Mouse (Mus musculus) liver, embryonic 16.5 days (tissue): ENCODE results near the gene Slc35f6. TPM values are rescaled to one million over a fixed set of nuclear protein-coding genes. Genes with fewer than 3 reads are reported as not detected.

Source experiments
- ATAC-seq: fragments of 200-750 bp; cut with Nextera tagmentation; 2 replicates; pipeline ENCODE4 v1.8.0; 2017; ENCODE audit warnings: low read depth, mild to moderate bottlenecking, moderate number of reproducible peaks, moderate library complexity
- H3K27ac ChIP-seq: fragments of 300-500 bp; sonication (generic); 2 replicates; pipeline ENCODE4 v1.5.1; 2014; ENCODE audit warnings: mild to moderate bottlenecking, low read length
- H3K27me3 ChIP-seq: fragments of 300-500 bp; sonication (generic); 2 replicates; pipeline ENCODE4 v1.6.1; 2014; ENCODE audit warnings: low read depth, low read length, mixed read lengths; ENCODE audit not compliant: control insufficient read depth, insufficient read depth
- H3K36me3 ChIP-seq: fragments of 300-500 bp; sonication (generic); 2 replicates; pipeline ENCODE4 v1.6.1; 2014; ENCODE audit warnings: mild to moderate bottlenecking; ENCODE audit not compliant: control insufficient read depth, insufficient read depth
- H3K4me1 ChIP-seq: fragments of 300-500 bp; sonication (generic); 2 replicates; pipeline ENCODE4 v1.6.1; 2014; ENCODE audit warnings: low read depth, low read length, mixed read lengths; ENCODE audit not compliant: control insufficient read depth
- H3K4me2 ChIP-seq: fragments of 300-500 bp; sonication (generic); 2 replicates; pipeline ENCODE4 v1.6.1; 2014; ENCODE audit warnings: low read depth, low read length, mixed read lengths
- H3K4me3 ChIP-seq: fragments of 300-500 bp; sonication (generic); 2 replicates; pipeline ENCODE4 v1.5.1; 2014; ENCODE audit warnings: low read depth, mild to moderate bottlenecking, low read length
- H3K9ac ChIP-seq: fragments of 300-500 bp; sonication (generic); 2 replicates; pipeline ENCODE4 v1.6.1; 2014; ENCODE audit warnings: low read depth, low read length
- H3K9me3 ChIP-seq: fragments of 300-500 bp; sonication (generic); replicated peaks from 2 replicates; pipeline ENCODE4 v1.6.1; 2016; ENCODE audit warnings: low read length; ENCODE audit not compliant: control insufficient read depth
- WGBS: fragments of 180-500 bp; shearing (Covaris S2); extraction: QIAGEN DNeasy Blood & Tissue Kit; methylation state at CpG from one replicate; pipeline ENCODE4 v1.1.7; 2014; ENCODE audit not compliant: insufficient replicate concordance; 5-methylcytosine and 5-hydroxymethylcytosine counted together
- polyA plus RNA-seq: library from polyadenylated mRNA; unstranded; fragments of >200 nt; fragmentation: Nextera tagmentation; extraction: Ambion mirVana; gene quantifications from 2 replicates; pipeline ENCODE4 v1.2.1, GENCODE M21; 2015

Slc35f6 gene
- polyA plus RNA-seq, 1 experiment from 2014 or later = 10.5 TPM

DNA sequence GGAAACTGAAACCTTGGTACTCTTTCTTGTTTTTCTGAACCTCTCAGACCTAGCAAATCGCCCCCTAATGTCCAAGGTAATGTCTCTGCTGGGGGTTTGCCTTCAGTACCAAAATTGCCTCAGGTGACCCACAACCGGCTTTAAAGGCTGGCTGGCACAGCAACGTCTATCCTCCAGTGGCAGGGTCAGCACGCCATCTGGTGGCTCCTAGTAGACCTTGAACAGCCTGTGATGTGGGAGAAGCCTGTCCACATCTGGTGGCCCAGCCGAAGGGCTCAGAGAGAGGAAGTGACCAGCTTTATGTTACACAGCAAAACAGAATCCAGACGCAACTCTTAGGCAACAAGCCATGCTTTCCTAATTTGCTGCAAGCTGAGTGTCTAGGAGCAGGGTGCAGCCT is 9.7 kb upstream of the Slc35f6 start:
- no peaks in the 10 kb centered on the region for H3K9me3 ChIP-seq
- H3K4me1 ChIP-seq = no peaks in the 10 kb centered on the region
- H3K4me3 ChIP-seq = no peak overlapping the region
- H3K9ac ChIP-seq = no peak overlapping the region
- H3K27ac ChIP-seq = no peak overlapping the region
- H3K4me2 ChIP-seq = no peak overlapping the region
- peak; percentile 45; the same call in 1 of the 2 replicates for ATAC-seq
- H3K36me3 ChIP-seq = no peaks in the 10 kb centered on the region
- 2% methylated on average over 6 of the region's 6 CpGs for WGBS
- H3K27me3 ChIP-seq = no peaks in the 10 kb centered on the region

DNA sequence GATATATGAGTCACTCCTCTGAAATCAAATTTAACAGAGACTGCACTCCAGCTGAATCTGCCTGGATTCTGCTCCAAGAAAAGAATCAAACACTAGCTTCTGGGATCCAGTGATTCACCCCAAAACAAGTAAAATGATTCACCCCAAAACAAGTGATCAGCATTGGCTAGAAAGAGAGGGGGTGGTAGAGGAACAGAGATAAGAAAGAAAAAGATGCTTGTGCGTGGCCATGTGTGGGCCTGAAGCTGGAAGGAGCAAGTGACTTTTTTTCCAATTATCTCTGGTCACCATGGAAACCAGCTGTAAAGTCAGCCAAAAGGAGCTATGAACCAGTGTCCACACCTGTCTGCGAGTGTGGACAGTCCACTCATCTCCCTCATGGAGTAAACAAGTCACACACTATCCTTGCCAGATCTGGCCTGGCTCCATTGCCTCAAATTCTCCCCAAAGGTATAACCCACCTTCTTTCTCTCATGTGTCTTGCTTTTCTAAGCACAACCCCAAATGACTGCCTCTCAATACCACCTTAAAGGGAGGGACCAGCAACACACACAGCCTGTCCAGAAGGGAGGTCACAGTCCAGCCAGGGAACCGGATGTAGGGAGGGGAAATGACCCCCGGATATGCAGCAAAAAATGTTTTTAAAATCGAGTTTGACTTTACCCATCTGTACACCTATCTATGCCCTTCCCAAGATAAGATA is 4.1 kb upstream of the Slc35f6 start:
- no peaks in the 10 kb centered on the region for H3K9me3 ChIP-seq
- 34% methylated on average over 5 of the region's 5 CpGs for WGBS
- H3K27me3 ChIP-seq = no peaks in the 10 kb centered on the region
- H3K9ac ChIP-seq = no peak overlapping the region
- H3K4me3 ChIP-seq = no peak overlapping the region
- ATAC-seq = no peak
- peaks cover 10% of the 10 kb centered on the region for H3K4me1 ChIP-seq
- H3K36me3 ChIP-seq = no peaks in the 10 kb centered on the region
- H3K27ac ChIP-seq = no peak overlapping the region
- H3K4me2 ChIP-seq = no peak overlapping the region

DNA sequence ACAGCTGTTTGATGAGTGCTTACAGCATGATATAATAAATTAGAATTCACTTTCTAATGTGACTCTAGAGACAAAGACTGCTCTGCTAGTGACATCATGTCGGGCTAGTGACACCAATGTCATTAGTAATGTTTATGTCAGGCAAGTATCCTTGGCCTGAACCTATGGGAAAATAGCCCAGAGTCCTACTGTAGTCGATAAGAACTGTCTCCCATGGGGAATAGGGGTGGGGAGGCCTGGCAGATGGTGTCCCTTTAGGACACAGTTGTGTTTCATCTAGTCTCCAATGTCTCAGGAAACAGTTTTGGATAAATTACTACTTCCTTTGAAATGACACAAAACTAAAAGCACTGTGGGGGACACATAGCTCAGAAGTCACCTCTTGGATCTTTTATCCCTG is 1.7 kb upstream of the Slc35f6 start:
- Histone ChIP-seq H3K4me3 (no peak overlapping the region), H3K4me1 (peaks cover 17% of the 10 kb centered on the region), H3K9me3 (no peaks in the 10 kb centered on the region), H3K27ac (no peak overlapping the region), H3K4me2 (no peak overlapping the region), H3K36me3 (no peaks in the 10 kb centered on the region), H3K9ac (no peak overlapping the region), H3K27me3 (no peaks in the 10 kb centered on the region)
- WGBS = 62% methylated on average over 2 of the region's 2 CpGs
- no peak for ATAC-seq

DNA sequence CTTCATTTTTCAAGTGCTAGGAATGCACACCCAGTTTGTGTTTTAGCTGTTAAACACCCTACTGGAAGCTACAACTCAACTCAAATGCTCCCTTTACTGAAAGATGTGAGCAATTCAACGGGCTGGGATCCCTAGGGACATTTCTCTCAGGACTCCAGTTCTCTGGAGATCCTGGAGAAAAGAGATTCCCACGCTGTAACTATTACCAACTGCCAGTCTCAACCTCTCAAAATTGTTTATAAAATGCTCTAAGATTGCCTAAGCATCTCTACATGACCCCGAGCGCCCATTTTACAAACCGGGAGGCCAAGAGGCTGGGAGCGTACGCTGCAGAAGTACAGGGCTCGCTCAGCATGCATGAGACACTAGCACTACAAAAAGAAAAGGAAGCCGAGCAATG is 337 bp upstream of the Slc35f6 start:
- Histone ChIP-seq H3K4me3 (peak overlapping the region; percentile 83), H3K4me1 (peaks cover 17% of the 10 kb centered on the region), H3K27me3 (no peaks in the 10 kb centered on the region), H3K4me2 (peak overlapping the region; percentile 78), H3K27ac (no peak overlapping the region), H3K9me3 (no peaks in the 10 kb centered on the region), H3K36me3 (no peaks in the 10 kb centered on the region), H3K9ac (peak overlapping the region; percentile 80)
- ATAC-seq = no peak
- 21% methylated on average over 9 of the region's 9 CpGs for WGBS

DNA sequence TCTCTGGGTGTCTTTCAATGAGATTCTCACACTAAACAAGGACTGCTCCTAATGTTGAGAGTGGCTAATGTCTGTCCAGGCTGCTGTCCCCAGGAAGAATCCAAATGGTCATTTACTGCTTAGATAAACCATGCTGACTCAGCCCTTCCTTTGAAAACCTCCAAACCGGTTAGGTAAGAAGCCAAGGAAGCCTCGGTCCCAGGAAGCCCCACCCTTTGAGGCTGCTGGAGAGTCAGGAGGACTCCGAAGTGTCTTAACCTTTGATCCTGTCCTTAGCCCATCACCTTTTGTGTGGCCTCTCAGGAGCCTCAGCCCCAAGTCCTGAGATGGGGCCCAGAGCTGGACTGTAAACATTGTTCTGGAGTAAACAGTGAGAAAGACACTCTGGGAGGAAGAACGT is 1.8 kb downstream of the Slc35f6 start:
- no peak overlapping the region for H3K4me3 ChIP-seq
- no peaks in the 10 kb centered on the region for H3K27me3 ChIP-seq
- ATAC-seq = no peak
- H3K36me3 ChIP-seq = no peaks in the 10 kb centered on the region
- H3K27ac ChIP-seq = no peak overlapping the region
- no peak overlapping the region for H3K9ac ChIP-seq
- no peak overlapping the region for H3K4me2 ChIP-seq
- 57% methylated on average over 4 of the region's 4 CpGs for WGBS
- peaks cover 17% of the 10 kb centered on the region for H3K4me1 ChIP-seq
- no peaks in the 10 kb centered on the region for H3K9me3 ChIP-seq

DNA sequence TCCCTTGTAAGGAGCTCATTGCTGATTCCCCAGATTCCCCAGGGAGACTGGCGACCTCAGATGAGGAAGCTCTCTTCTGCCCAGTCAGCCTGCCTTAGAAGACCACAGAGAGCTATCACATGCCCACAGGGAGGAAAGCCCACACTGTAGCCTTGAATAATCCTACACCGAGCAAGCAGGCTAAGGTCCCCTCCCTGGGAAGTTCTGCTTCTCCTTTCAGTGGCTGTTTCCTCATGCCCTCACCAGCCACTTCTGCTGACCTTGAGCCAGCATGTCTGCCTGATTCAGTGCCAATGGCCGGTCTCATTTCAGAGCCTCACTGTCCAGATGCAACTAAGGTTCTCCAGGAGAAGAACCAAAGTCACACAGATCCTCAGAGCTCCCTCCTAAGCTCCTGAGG is 3.0 kb downstream of the Slc35f6 start:
- H3K27ac ChIP-seq = no peak overlapping the region
- no peak for ATAC-seq

DNA sequence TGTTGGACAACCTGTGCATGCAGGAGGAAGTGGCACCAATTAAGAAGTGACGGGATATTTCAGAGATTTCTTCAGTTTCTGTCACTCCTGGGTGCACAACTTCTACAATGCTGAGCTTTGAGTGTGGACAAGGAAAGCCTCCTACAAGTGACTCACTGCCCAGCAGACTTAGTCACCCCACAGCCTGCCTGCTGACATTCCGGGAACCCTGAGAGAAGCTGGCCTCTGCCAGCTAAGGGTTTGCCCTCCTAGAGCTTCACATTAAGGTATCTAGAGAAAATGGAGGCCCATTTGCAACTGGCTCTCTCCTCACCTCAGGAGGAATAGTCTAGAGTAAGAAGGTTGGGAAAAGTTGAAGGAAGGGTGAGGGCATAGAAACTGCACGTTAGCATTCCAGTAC is 3.8 kb downstream of the Slc35f6 start:
- ATAC-seq = no peak
- peaks cover 17% of the 10 kb centered on the region for H3K4me1 ChIP-seq
- no peaks in the 10 kb centered on the region for H3K9me3 ChIP-seq
- 73% methylated on average over 3 of the region's 3 CpGs for WGBS
- no peak overlapping the region for H3K4me2 ChIP-seq
- H3K27me3 ChIP-seq = no peaks in the 10 kb centered on the region
- no peak overlapping the region for H3K4me3 ChIP-seq
- H3K9ac ChIP-seq = no peak overlapping the region
- H3K27ac ChIP-seq = no peak overlapping the region
- no peaks in the 10 kb centered on the region for H3K36me3 ChIP-seq

More for the DNA sequence above, 3.0 kb downstream of the Slc35f6 start:
- H3K9me3 ChIP-seq = no peaks in the 10 kb centered on the region
- no peak overlapping the region for H3K9ac ChIP-seq
- 37% methylated on average over 3 of the region's 3 CpGs for WGBS
- no peak overlapping the region for H3K4me2 ChIP-seq
- H3K4me3 ChIP-seq = no peak overlapping the region
- H3K27me3 ChIP-seq = no peaks in the 10 kb centered on the region
- peaks cover 17% of the 10 kb centered on the region for H3K4me1 ChIP-seq
- H3K36me3 ChIP-seq = no peaks in the 10 kb centered on the region

DNA sequence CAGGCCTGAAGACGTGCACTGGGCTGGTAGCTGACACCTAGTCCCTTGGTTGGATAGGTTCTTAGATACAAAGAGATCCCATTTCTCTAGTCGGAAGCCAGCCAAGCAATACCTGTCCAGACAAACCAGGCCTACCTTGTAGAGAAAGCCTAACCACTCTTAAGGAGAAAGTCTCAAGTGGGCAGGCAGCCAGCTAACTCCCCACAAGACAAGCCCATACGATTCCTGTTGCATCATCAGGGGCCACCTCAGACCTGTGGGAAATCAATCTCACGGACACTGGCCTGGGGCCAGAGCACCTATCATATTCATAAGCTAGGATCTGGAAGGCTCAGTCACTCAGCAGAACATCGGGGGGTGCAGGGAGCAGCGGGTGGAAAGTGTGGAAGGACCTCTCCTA is 5.5 kb downstream of the Slc35f6 start:
- Histone ChIP-seq H3K4me3 (no peak overlapping the region), H3K4me1 (peaks cover 11% of the 10 kb centered on the region), H3K9ac (no peak overlapping the region), H3K27me3 (no peaks in the 10 kb centered on the region), H3K27ac (no peak overlapping the region), H3K36me3 (no peaks in the 10 kb centered on the region), H3K9me3 (no peaks in the 10 kb centered on the region), H3K4me2 (no peak overlapping the region)
- ATAC-seq = no peak
- 66% methylated on average over 6 of the region's 6 CpGs for WGBS

DNA sequence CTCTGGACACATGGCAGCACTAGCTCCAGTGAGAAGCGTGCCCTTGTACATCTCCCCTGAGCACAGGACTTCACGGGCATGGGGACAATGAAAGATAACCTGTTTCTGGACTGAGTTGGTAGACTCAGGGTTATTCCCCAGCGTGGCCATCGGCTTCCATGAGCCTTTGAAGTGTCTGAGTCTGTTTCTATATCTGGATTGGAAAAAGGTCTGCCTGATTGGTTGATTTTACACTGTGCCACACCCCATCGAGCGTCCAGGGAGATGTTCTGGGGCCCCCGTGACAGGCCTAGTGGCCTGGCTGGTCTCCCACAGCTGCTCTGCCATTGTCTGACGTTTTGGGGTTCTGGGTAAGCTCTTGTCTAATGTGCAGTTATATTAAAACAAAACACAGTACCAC is 7.3 kb downstream of the Slc35f6 start:
- no peak overlapping the region for H3K4me3 ChIP-seq
- no peak overlapping the region for H3K27ac ChIP-seq
- H3K36me3 ChIP-seq = no peaks in the 10 kb centered on the region
- H3K4me2 ChIP-seq = no peak overlapping the region
- no peaks in the 10 kb centered on the region for H3K9me3 ChIP-seq
- H3K27me3 ChIP-seq = no peaks in the 10 kb centered on the region
- ATAC-seq = no peak
- no peak overlapping the region for H3K9ac ChIP-seq
- no peaks in the 10 kb centered on the region for H3K4me1 ChIP-seq
- WGBS = 72% methylated on average over 8 of the region's 8 CpGs
